Mouse (Mus musculus): ENCODE data around the gene Csnk1e.

Csnk1e gene

DNA sequence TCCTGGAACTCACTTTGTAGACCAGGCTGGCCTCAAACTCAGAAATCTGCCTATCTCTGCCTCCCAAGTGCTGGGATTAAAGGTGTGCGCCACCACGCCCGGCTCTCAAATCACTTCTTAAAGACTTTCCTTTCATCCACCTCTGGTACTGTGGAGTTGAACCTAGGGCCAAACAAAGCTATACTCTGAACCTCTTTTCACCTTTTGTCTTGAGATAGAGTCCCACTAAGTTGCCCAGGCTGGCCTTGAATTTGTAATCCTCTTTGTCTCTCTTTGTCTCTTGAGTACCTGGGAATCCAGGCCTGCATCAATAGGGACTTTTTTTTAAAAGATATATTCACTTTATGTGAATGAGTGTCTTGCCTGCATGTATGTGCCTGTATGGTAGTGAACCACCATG is 7.3 kb downstream of the Csnk1e start:
- in situ Hi-C loops (cut with MboI; ENCODE audit: low pct_unique_long_range_greater_than_20kb in 1 of 2, low sequenced_read_pairs in 2 of 2, unreplicated experiment in 1 of 2), result no loop called here

DNA sequence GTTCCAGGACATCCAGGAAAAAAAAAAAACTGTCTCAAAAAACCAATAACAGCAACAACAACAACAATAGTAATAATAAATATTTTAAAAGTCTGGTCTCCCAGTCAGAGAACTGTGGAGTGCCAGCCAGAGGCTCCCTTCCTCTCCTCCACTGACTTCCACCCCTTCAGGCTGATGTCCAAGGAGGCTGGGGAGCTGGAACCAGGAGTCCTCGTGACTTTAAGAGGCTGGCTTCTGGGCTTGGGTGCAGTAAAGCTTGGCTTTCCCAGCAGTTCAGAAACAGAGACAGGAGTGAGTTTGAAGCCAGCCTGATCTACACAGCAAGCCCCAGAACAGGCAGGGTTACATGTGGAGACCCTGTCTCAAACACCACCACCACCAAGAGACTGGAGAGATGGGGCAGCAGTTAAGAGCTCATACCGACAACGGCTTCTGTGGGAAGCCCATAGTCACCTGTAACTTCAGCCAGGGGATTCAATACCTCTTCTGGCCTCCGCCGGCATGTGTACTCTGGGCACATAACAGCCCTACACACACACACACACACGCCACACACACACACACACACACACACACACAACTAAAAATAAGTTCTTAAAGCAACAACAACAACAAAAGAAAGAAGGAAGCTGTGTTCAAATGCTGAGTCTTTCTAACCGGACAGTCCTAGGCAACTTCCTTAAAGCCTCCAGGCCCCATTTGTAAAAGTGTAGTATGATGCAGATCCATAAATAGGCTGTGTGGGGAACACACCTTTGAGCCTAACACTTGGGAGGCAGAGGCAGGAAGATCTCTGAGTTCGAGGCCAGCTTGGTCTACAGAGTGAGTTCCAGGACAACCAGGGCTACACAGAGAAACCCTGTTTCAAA is 9.3 kb downstream of the Csnk1e start:
- in situ Hi-C loops (cut with MboI; ENCODE audit: low pct_unique_long_range_greater_than_20kb in 1 of 2, low sequenced_read_pairs in 2 of 2, unreplicated experiment in 1 of 2), result no loop called here

DNA sequence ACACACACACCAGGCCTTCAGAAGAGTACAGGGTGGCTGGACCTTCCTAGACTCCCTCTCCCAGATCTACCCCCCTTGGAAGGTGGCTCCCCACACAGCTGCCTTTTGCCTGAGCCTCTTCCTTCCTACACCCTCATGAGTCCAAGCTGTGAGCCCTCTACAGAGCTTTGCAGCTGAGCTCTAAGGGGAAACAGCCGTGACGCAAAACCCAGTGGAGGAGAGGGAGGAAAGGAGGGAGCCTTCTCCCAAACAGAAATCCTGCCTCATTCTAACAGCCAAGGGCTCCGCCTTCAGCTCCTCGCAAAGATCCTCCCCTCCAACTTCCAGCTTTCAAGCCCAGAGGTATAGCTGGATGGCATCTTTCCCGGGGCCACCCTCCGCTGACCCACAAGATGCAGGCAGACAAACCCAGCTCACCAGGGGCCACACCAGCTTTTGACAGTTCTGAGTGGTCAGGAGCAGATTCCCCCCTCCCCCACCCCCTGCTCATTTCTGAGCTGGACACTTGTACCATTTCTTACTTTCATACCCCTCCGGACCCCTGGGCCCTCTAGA is 11.4 kb downstream of the Csnk1e start:
- in situ Hi-C loops (cut with MboI; ENCODE audit: low pct_unique_long_range_greater_than_20kb in 1 of 2, low sequenced_read_pairs in 2 of 2, unreplicated experiment in 1 of 2), result no loop called here

DNA sequence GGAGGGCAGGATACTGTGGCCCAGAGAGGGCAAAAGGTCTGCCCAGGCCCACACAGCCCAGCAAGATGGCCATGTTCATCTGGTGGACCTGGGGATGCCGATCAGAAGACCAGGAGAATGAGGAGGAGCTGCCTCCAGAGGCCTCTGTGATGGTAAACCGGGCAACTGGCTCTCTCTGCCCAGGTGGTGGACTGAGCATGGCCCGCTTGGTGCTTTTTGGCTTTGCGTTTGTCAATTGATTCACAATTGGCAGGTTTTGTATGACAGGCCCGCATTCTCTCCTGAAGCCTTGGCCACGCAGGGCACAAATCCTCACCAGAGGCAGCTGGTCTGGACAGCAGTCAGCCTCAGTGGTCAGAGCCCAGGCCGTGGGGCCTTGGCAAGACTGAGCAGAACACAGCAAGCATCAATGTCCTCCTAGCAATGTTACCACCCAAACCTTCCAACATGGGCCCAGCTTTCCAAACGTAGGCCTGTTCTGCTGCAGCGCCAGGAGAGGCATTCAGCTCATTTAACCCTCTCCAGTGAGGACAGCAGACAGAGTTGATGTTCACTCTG is 12.3 kb downstream of the Csnk1e start:
- in situ Hi-C loops (cut with MboI; ENCODE audit: low pct_unique_long_range_greater_than_20kb in 1 of 2, low sequenced_read_pairs in 2 of 2, unreplicated experiment in 1 of 2), result no loop called here

DNA sequence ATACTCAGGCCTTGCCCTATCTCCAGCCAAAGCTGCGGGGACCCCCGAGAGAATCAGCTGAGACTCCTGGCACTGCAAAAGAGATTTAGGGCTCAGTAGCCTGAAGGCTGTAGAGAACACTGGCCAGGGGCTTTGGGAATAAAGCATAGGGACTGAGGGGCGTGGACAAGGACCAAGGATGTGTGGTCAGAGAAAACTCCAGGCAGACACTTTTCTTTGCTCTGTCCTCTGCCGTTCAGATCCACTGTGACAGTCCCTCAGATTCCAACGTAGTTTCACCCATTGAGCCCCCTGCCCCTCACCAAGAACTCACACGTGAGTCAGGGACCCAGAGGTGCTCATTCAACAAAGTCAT is 13.1 kb downstream of the Csnk1e start:
- in situ Hi-C loops (cut with MboI; ENCODE audit: low pct_unique_long_range_greater_than_20kb in 1 of 2, low sequenced_read_pairs in 2 of 2, unreplicated experiment in 1 of 2), result no loop called here

DNA sequence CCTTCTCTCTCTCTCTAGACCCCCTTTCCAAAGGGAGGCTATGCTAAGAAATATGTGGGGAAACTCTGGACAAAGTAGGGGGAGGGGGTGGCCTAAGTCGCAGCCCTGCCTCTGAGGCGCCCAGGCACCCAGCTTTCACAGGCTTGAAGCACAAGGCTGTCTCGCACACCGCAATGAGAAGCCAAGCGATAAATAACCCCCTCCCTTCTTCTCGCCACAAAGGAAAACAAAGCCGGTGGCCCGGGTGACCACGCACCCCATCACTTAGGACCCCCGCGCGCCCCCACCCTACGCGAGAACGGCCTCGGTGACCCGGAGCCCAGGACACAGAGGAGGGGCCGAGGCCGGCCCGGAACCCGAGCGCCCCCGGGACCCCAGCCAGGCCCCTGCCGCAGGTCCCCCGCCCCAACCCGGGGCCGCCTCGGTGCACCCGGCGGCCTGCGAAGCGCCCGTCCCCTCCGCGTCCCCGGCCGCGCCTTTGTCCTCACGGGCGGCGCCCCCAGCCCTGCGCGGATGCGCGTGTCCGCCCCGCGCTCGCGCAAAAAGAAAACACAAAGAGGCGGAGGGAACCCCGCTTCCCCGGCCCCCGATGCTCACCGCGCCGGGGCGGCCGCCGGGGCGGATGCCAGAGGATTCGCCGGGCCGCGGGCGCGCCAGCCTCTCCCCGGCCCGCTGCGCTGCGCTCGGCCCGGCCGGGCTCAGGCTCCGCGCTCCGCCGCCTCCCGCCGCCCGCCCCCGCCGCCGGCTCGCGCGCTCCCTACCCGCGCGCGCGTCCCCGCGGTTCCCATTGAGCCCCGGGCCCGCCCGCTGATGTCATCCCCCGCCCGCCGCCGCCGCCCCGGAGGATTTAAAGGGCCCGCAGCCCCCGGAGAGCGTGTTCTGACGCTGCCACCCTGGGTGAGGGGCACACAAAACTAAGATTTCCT is 13.8 kb downstream of the Csnk1e start:
- in situ Hi-C loops (cut with MboI; ENCODE audit: low pct_unique_long_range_greater_than_20kb in 1 of 2, low sequenced_read_pairs in 2 of 2, unreplicated experiment in 1 of 2), result no loop called here

DNA sequence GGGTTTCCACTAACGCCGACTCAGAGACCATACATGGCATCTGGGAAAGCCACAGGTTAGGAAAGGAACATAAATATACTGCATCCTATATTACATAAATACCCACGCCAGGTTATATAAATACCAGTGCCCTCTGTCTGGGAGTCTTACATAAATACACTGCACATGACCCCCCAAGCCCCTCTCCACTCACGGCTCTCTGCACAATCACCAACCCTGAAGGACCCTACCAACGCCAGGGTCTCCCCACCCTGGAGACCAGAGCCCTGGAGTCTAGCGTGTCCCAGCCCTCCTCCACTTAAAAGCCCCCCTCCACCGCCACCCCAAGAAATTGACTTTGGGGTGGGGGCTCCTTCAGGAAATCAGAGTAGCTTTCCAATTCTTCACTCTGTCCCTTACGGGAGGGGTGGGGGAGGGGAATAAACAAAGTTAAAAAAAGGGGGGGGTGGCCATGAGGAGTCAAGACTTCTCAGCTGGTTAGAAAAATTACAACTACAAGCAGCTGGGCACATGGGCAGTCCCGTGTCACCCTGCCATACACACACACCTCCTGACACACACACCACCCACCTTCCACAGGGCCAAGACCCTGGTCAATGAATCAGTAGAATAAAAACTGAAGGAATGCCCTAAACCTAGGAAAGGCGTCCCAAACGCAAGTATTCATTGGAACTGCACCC is 14.6 kb downstream of the Csnk1e start:
- in situ Hi-C loops (cut with MboI; ENCODE audit: low pct_unique_long_range_greater_than_20kb in 1 of 2, low sequenced_read_pairs in 2 of 2, unreplicated experiment in 1 of 2), result no loop called here

DNA sequence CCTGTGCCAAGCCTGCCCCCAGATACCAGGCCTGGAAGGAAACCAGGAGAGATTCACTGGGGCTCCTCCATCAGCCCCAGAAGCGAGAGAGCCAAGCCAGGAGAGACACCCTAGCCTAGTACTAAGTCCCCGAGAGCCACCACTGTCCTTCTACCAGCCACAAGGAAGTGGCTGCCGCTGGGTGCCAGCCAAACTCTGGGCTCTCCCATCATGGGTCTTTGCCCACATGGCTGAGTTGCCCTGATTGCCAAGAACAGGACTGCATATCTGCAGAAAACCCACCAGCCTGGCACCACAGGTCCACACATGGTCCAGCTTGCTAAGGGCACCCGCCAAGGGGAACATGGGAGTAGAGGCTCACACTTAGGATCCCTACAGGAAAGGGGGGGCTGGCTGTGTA is 15.1 kb downstream of the Csnk1e start:
- in situ Hi-C loops (cut with MboI; ENCODE audit: low pct_unique_long_range_greater_than_20kb in 1 of 2, low sequenced_read_pairs in 2 of 2, unreplicated experiment in 1 of 2), result no loop called here

DNA sequence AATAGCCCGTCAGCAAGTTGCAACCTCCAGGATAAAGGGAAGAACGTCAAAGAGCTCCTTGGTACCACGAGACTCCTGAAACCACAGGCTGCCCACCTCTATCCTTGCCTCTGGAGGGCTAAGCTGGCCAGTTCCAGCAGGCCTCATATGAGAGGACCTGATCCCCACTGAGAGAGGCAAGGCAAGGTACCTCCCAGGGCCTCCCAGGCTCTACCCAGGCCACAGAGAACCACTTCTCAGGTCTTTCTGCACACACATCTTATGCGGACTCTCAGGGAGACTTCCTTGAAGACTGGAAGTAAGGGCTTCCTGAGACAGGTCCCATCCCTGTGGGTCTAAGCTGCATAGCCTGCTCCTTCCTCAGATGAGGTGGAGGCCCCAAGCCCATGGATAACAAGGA is 16.0 kb downstream of the Csnk1e start:
- in situ Hi-C loops (cut with MboI; ENCODE audit: low pct_unique_long_range_greater_than_20kb in 1 of 2, low sequenced_read_pairs in 2 of 2, unreplicated experiment in 1 of 2), result no loop called here

DNA sequence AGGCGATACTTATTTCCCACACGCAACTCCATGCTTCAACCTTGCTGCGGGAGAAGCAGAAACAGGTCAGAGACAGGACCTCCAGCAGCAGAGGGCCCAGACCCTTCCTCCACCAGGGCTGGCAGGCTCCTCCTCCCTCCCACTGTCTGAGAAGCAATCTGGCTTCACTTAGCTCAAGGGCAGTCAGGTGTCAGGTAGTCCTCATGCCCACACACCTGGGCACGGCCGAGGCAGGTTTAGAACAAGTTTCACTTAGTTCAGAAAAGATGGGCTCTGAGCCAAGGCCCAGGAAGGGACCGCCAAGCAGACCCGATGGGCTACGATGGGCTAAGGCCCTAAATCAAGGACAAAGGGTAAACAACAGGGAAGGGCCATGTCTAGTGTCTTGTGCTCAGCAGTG is 16.6 kb downstream of the Csnk1e start:
- in situ Hi-C loops (cut with MboI; ENCODE audit: low pct_unique_long_range_greater_than_20kb in 1 of 2, low sequenced_read_pairs in 2 of 2, unreplicated experiment in 1 of 2), result no loop called here

DNA sequence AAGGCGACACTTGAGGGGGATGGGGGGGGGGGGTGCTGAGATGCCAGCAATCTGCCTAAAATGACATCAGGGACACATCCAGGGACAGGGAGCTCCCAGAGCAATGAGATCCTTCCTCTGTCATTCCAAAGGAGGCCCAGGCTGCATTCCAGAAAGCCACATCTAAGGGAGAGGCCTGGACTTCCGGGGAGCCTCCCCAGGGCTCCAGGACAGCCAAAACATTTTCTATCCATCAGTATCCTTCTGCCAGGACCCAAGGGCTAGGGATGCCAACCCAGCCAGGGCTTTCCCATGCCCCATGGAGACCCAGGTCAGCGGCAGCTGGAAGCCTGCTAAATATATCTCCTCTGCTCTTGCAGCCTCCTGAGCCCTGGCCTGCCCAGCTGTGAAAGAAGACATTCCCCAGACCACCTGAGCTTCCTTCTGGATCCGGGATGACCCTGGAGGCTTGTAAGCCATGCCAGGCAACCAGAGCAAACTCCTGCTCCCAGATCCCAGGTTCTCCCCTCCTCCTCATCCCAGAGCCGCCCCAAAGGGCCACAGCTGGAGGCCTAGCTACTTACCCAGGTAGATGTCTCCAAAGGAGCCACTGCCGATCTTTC is 17.1 kb downstream of the Csnk1e start:
- in situ Hi-C loops (cut with MboI; ENCODE audit: low pct_unique_long_range_greater_than_20kb in 1 of 2, low sequenced_read_pairs in 2 of 2, unreplicated experiment in 1 of 2), result no loop called here

DNA sequence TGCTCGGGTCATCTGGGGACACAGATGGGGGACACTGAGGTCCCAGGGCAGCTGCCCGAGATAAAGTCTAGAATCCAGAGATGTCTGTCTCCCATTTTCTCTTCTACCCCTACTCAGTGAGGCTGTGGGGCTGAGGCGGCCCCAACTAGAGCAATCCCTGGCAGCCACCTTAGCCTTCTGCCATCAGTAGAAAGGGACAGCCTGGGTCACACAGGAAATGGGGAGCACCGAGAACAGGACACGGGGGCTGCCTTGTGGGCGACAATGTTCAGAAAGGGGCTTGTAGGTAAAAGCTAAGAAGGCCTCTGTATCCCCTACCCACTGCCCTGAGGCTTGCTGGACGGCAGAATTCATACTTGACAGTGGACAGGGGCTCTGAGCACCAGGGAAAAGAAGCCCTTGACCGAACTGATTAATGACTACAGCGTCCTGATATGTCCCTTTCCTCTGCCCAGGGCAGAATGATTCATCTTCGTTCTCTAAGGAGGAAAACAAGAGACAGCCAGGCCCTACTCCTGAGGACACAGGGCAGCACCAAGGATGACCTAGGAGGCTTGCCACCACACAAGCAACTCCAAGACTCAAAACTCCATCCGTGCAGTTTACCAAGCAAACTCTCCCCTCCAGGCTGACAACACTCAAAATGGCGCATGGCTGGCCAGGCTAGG is 17.7 kb downstream of the Csnk1e start:
- in situ Hi-C loops (cut with MboI; ENCODE audit: low pct_unique_long_range_greater_than_20kb in 1 of 2, low sequenced_read_pairs in 2 of 2, unreplicated experiment in 1 of 2), result no loop called here

DNA sequence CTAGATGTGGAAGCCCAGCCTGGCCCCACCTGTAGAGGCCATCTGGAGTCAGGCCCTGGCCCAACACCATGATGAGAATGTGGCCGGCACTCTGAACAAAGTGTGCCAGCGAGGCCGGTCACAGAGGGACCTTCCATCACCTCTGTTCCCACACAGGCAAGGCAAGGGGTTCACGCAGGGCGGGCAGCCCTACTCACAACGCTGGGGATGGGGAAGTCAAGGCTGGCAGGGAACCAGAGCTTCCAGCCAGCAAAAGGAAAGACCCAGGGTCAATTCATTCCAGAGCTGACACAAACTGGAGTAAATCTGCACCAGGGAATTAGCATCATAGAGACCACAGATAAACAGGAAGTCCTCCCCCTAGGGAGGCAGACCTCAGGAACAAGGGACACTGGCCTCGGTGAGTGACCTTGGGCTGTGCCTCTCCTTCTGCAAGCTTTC is 18.9 kb downstream of the Csnk1e start:
- in situ Hi-C loops (cut with MboI; ENCODE audit: low pct_unique_long_range_greater_than_20kb in 1 of 2, low sequenced_read_pairs in 2 of 2, unreplicated experiment in 1 of 2), result no loop called here

DNA sequence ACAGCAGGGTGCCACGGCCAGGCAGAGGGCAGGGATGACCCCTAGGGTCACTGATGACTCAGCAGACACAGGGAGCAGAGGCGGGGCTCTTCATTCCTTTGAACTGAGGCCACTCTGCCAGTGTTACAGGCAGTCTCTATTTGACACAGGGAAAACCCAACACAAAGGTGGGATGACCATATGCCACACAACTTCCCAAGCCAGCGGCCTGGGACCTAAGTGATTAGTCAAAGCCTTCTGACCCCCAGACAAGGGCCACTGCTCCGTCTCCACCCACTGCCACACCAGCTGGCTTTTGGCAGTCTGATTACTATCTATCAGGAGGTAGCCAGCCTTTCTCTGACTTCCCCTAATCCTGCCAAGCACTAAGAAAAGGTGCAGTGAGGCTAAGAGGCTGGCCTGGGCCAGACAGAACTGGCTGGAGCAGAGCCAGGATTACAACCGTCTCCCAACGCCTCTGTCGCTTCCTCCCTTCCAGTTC is 20.1 kb downstream of the Csnk1e start:
- in situ Hi-C loops (cut with MboI; ENCODE audit: low pct_unique_long_range_greater_than_20kb in 1 of 2, low sequenced_read_pairs in 2 of 2, unreplicated experiment in 1 of 2), result no loop called here

DNA sequence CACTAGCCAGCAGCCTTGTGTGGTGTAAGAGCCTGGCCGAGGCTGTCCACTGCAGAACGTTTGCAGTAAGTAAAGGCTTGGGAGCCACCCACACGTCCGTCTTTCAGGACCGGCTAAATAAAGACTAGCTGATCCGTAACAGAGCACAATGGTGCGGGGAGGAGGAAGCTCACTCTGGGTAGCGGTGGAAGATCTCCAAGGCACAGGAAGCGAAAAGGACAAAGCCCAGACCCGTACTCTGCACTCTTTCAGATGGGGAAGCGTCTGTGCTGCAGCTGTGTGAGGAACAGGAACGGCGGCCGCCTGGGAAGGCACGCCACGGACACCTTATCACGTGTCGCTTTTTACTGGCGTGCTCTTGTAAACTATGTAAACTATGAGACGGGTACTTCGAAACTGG is 22.5 kb downstream of the Csnk1e start:
- in situ Hi-C loops (cut with MboI; ENCODE audit: low pct_unique_long_range_greater_than_20kb in 1 of 2, low sequenced_read_pairs in 2 of 2, unreplicated experiment in 1 of 2), result no loop called here

DNA sequence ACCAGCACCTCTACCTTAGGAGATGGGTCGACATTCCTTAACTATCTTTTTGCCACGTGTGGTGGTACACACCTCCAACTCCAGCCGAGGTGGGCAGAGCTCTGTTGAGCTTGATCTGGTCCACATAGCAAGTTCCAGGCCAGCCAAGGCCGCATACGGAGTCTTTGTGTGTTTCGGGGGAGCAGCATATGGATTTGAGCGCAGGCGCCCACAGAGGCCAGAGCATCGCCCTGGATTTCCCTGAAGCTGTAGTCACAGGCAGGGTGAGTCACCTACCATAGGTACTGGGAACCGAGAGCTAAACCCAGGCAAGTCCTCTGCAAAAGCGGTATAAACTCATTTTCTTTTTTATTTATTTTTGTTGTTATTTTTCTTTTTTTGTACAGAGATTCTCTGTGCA is 23.0 kb downstream of the Csnk1e start:
- in situ Hi-C loops (cut with MboI; ENCODE audit: low pct_unique_long_range_greater_than_20kb in 1 of 2, low sequenced_read_pairs in 2 of 2, unreplicated experiment in 1 of 2), result no loop called here

DNA sequence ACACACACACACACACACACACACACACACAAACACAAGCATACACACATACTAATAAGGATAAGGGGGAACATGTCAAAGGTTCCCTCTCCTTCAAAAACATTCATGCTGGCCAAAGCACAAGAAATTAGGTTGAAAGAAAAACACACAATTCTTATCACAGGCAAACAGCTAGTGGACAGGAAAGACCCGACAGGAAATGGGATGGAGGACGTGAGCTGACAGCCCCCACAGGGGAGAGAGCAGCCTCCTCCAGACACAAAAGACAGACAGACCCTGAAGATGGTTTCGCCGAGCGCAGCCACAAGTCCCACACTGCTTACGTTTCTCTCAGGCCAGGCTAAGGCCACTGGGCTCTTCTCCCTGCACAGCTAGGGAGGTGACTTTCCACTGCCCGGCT is 23.4 kb downstream of the Csnk1e start:
- in situ Hi-C loops (cut with MboI; ENCODE audit: low pct_unique_long_range_greater_than_20kb in 1 of 2, low sequenced_read_pairs in 2 of 2, unreplicated experiment in 1 of 2), result no loop called here
